Mouse (Mus musculus) spleen, postnatal 4 days (tissue): ENCODE measurements around the gene Frs2.

Experiments
- DNase-seq, 2 experiments: peaks; one replicate each; pipeline ENCODE4 v3.0.0; 2022; ENCODE audit warnings: low spot score in 2 of 2

The Frs2 gene

GRCm38 (mm10) chr10:117106244-117106643 is 42.1 kb downstream of the Frs2 start:
- peak in 1 of 2 experiments; percentile 28 for DNase-seq

- no peak for DNase-seq
These were observed 43.3 kb downstream of the Frs2 start for GRCm38 (mm10) chr10:117105015-117105414.

GRCm38 (mm10) chr10:117103854-117104598 is 44.3 kb downstream of the Frs2 start:
- no peak for DNase-seq

- no peak for DNase-seq
These were observed 48.2 kb downstream of the Frs2 start for GRCm38 (mm10) chr10:117100175-117100574.

DNA sequence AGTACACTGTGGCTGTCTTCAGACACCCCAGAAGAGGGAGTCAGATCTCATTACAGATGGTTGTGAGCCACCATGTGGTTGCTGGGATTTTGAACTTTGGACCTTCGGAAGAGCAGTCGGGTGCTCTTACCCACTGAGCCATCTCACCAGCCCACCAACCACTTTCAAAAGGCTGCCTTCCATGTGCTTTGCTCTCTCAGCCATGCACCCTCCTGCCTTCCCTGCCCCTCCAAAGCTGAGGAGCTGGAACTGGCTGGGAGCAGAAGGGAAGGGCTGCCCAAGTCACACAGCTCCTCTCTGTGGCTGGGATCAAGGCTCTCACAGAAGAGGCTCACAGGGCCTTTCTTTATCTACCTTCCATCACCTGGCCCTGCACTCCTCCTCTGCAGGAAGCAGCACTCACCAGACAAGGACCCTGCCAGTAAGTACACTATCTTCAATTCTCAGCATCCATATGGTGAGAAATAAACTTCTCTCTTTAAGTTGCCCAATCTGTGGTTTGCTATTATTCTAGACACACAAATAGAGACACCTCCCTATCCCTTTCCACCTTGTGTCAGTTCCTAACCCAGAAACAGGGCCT is 51.1 kb downstream of the Frs2 start:
- DNase-seq = no peak

DNA sequence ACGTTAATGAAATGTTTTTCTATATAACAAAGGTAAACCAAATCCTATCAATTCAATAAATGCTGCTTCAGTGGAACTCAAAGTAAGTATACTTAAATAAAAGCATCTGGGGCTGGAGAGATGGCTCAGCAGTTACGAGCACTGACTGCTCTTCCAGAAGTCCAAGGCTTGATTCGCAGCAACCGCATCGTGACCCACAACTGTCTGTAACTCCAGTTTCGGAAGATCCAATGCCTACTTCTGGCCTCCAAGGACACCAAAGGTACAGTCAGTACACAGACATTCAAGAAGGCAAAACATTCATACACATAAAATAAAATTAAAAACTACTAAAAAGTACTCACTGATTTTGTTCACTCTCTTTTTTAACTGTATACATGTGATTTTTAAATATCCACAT is 52.2 kb downstream of the Frs2 start:
- no peak for DNase-seq

DNA sequence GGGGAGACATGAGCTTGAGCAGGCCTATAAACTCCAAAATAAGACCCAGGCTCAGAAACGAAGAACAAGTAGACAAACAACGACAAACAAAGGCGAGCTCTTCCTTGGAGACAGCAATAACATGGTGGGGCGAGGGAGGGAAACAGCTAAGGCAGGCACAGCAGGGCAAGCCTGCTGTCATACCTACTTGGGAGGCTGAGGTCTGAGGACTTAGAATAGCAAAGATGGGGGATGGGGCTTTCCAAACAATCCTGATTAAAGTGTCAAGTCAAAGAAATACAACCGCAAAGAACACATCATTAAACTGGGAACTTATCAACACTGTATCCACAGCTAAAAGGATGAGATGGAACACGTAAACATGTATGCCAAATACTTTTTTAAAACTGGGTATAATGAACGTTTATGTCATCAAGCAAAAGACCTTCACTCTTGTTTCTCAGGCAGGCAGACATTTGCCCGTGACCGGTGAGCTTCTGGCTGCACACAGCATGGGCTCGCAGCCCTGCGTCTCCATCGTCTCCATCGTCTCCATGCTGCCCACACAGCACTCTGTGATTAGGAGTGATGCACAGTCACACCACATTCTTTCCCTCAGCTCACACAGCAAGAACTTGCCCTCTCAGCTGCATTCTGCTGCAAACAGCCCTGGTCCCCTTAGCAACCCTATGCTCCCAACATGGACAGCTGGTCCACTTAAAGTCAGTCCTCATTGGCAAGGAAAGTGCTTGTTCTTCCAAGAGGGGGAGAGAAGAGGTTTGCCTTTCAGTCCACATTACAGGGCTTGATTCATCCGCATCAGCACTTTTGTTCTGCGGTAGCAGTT is 53.6 kb downstream of the Frs2 start:
- DNase-seq = no peak

DNA sequence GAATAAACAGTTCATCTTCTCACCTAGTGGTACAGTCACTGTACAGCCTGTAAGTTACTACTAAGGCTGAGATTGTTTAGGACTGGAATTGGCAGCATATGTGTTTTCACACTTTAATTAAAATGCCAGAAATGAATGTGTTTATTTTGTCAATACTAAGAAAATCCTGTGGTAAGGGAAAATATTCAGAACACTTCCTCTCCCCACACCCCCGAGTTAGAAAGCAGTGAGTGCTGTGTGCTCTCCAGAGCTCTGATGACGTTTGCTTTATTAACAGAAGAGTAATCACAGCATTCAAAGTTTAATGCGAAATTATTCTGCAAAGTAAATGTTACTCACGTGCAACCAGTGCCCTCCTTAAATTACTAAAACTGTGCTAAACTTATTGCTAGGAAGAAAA is 58.7 kb downstream of the Frs2 start:
- DNase-seq = no peak

GRCm38 (mm10) chr10:117081914-117082359 is 66.4 kb downstream of the Frs2 start:
- DNase-seq = no peak

GRCm38 (mm10) chr10:117081326-117081725 is 67.0 kb downstream of the Frs2 start:
- DNase-seq = no peak

- DNase-seq = peak; percentile 64 to 80
These were observed 70.0 kb downstream of the Frs2 start for GRCm38 (mm10) chr10:117078284-117078683.

- DNase-seq = no peak
These were observed 75.2 kb downstream of the Frs2 start for GRCm38 (mm10) chr10:117073176-117073575.

GRCm38 (mm10) chr10:117072191-117072888 is 76.0 kb downstream of the Frs2 start:
- no peak for DNase-seq

- DNase-seq = no peak
These were observed 79.2 kb downstream of the Frs2 start for GRCm38 (mm10) chr10:117069109-117069508.

GRCm38 (mm10) chr10:117064076-117064475 is 84.3 kb downstream of the Frs2 start:
- DNase-seq = no peak

DNA sequence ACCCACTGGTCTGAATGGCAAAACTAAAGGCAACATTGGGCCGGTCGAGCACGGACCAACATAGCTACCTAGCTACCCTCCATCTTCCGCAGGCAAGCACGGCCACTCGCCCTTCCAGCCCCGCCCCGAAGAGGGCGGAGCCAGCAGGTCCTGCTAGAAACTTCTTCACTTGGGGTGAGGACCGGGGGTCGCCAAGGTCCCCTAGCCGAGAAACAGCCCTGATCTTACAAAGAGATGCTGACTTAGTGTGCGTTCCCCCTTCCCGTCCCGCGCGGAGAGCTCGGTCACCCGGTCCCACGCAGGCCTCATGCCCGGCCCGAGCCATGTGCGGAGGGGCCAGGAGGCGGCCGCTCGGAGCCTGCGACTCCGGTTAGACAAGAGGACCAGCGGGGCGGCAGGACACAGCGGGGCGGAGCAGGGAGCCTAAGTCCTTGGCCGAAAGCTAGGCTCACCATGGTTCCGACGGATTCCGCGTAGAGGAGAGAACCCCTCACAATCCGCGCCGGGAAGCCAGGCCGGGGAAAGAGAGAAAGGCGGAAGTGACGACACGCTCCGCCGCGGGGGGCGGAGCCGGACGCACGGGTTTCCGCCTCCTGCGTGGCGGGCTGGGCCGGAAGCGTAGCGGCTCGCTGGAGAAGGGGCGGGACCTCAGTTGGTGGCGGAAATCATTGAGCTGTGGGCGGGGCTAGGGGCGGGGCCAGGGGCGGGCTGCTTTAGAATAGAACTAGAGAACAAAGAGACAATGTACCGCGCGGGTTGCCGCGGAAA is 84.9 kb downstream of the Frs2 start, which contains the start of gene Cct2:
Cct2 (minus strand) TSS at position 561 of the 768 bp plus-strand sequence.
- DNase-seq = peak; percentile 92 to 95

- DNase-seq = no peak
These were observed 85.5 kb downstream of the Frs2 start for GRCm38 (mm10) chr10:117062894-117063253.

DNA sequence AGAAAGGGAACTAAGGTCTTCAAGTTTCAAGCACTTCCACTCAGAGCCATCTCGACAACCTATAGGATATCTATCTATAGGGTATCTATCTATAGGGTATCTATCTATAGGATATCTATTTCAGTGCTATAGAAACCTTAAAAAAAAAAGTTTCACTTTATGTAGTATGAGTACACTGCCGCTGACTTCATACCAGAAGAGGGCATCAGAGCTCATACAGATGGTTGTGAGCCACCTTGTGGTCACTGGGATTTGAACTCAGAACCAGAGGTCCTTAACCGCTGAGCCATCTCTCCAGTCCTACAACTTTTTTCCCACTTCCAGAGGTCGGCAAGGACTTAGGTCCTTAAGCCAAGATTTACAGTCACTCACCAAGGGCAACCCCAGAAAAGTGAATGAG is 92.7 kb downstream of the Frs2 start:
- DNase-seq = no peak

GRCm38 (mm10) chr10:117049961-117050597 is 98.3 kb downstream of the Frs2 start:
- DNase-seq = no peak

GRCm38 (mm10) chr10:117049253-117049652 is 99.1 kb downstream of the Frs2 start:
- no peak for DNase-seq
